Mouse (Mus musculus) forebrain, embryonic 12.5 days (tissue): ENCODE results near the gene Znrf2. TPM values are rescaled to one million over a fixed set of nuclear protein-coding genes. Genes with fewer than 3 reads are reported as not detected.

Experiments used
- ATAC-seq: fragments of 200-750 bp; cut with Nextera tagmentation; 2 replicates; pipeline ENCODE4 v1.8.0; 2017; ENCODE audit warnings: moderate TSS enrichment; ENCODE audit not compliant: low FRiP score
- H3K27ac ChIP-seq: fragments of 300-500 bp; sonication (generic); 2 replicates; pipeline ENCODE4 v1.5.1; 2016; ENCODE audit warnings: mild to moderate bottlenecking
- H3K27me3 ChIP-seq: fragments of 300-500 bp; sonication (generic); 2 replicates; pipeline ENCODE4 v1.6.1; 2016; ENCODE audit warnings: mild to moderate bottlenecking
- H3K36me3 ChIP-seq: fragments of 300-500 bp; sonication (generic); replicated peaks from 2 replicates; pipeline ENCODE4 v1.6.1; 2016; ENCODE audit warnings: mild to moderate bottlenecking
- H3K4me1 ChIP-seq: fragments of 300-500 bp; sonication (generic); 2 replicates; pipeline ENCODE4 v1.6.1; 2016
- H3K4me2 ChIP-seq: fragments of 300-500 bp; sonication (generic); 2 replicates; pipeline ENCODE4 v1.6.1; 2016; ENCODE audit warnings: mild to moderate bottlenecking, moderate library complexity
- H3K4me3 ChIP-seq: fragments of 300-500 bp; sonication (generic); replicated peaks from 2 replicates; pipeline ENCODE4 v1.5.1; 2016; ENCODE audit warnings: mild to moderate bottlenecking
- H3K9ac ChIP-seq: fragments of 300-500 bp; sonication (generic); 2 replicates; pipeline ENCODE4 v1.6.1; 2016; ENCODE audit warnings: mild to moderate bottlenecking
- H3K9me3 ChIP-seq: fragments of 300-500 bp; sonication (generic); 2 replicates; pipeline ENCODE4 v1.6.1; 2016
- WGBS: fragments of 180-500 bp; shearing (Covaris S2); methylation state at CpG from one replicate; pipeline ENCODE4 v1.1.7; 2016; 5-methylcytosine and 5-hydroxymethylcytosine counted together
- polyA plus RNA-seq: library from polyadenylated mRNA; unstranded; fragments of >200 nt; fragmentation: Nextera tagmentation; extraction: Ambion mirVana; gene quantifications from 2 replicates; pipeline ENCODE4 v1.2.1, GENCODE M21; 2016

Znrf2 gene
- polyA plus RNA-seq = 5.4 and 5.6 TPM in 2 replicates

- Histone ChIP-seq H3K27me3 (no peaks in the 10 kb centered on the region; the same call in 1 of the 2 replicates), H3K36me3 (no peaks in the 10 kb centered on the region), H3K4me1 (peaks cover 26% of the 10 kb centered on the region), H3K4me2 (peak within 1 kb of the TSS; percentile 68), H3K27ac (peak within 1 kb of the TSS; percentile 99), H3K4me3 (peak within 1 kb of the TSS; percentile 87), H3K9ac (peak within 1 kb of the TSS; percentile 90), H3K9me3 (no peaks in the 10 kb centered on the region)
- under 1% methylated on average over 69 of the region's 88 CpGs for WGBS
- ATAC-seq = peak; percentile 99
Measured at GRCm38 (mm10) chr6:54816388-54817065, at the start of gene Znrf2. Gene Znrf2, plus strand, starts transcription at chr6:54816916.

GRCm38 (mm10) chr6:54767746-54768145 is 49.0 kb upstream of the Znrf2 start:
- 67% methylated on average over 4 of the region's 4 CpGs for WGBS
- H3K4me2 ChIP-seq = no peak overlapping the region

GRCm38 (mm10) chr6:54770766-54771165 is 46.0 kb upstream of the Znrf2 start:
- WGBS = 78% methylated on average over 4 of the region's 4 CpGs
- Histone ChIP-seq H3K27ac (no peak overlapping the region), H3K9ac (no peak overlapping the region), H3K4me2 (no peak overlapping the region), H3K4me1 (no peaks in the 10 kb centered on the region), H3K9me3 (no peaks in the 10 kb centered on the region), H3K27me3 (no peaks in the 10 kb centered on the region), H3K36me3 (no peaks in the 10 kb centered on the region), H3K4me3 (no peak overlapping the region)
- no peak for ATAC-seq

More at GRCm38 (mm10) chr6:54767746-54768145, 49.0 kb upstream of the Znrf2 start:
- H3K9me3 ChIP-seq = no peaks in the 10 kb centered on the region
- H3K4me1 ChIP-seq = no peaks in the 10 kb centered on the region
- no peak for ATAC-seq
- no peak overlapping the region for H3K9ac ChIP-seq
- H3K36me3 ChIP-seq = no peaks in the 10 kb centered on the region
- H3K27me3 ChIP-seq = no peaks in the 10 kb centered on the region
- no peak overlapping the region for H3K4me3 ChIP-seq
- no peak overlapping the region for H3K27ac ChIP-seq

- Histone ChIP-seq H3K4me2 (no peak overlapping the region), H3K27me3 (no peaks in the 10 kb centered on the region), H3K4me1 (no peaks in the 10 kb centered on the region), H3K4me3 (no peak overlapping the region), H3K36me3 (no peaks in the 10 kb centered on the region), H3K27ac (no peak overlapping the region), H3K9ac (no peak overlapping the region), H3K9me3 (no peaks in the 10 kb centered on the region)
- 87% methylated on average over 8 of the region's 8 CpGs for WGBS
- ATAC-seq = no peak
Measured at GRCm38 (mm10) chr6:54771171-54771570, 45.5 kb upstream of the Znrf2 start.

- Histone ChIP-seq H3K27ac (no peak overlapping the region), H3K9ac (no peak overlapping the region), H3K4me1 (no peaks in the 10 kb centered on the region), H3K9me3 (no peaks in the 10 kb centered on the region), H3K4me3 (no peak overlapping the region), H3K27me3 (no peaks in the 10 kb centered on the region), H3K4me2 (no peak overlapping the region), H3K36me3 (no peaks in the 10 kb centered on the region)
- no peak for ATAC-seq
- WGBS = 95% methylated on average over 5 of the region's 5 CpGs
Measured at GRCm38 (mm10) chr6:54772078-54772477, 44.6 kb upstream of the Znrf2 start.

- Histone ChIP-seq H3K27me3 (no peaks in the 10 kb centered on the region), H3K4me1 (peaks cover 5% of the 10 kb centered on the region; the same call in 1 of the 2 replicates), H3K36me3 (no peaks in the 10 kb centered on the region), H3K9ac (no peak overlapping the region), H3K4me2 (no peak overlapping the region), H3K4me3 (no peak overlapping the region), H3K9me3 (no peaks in the 10 kb centered on the region), H3K27ac (no peak overlapping the region)
- no peak for ATAC-seq
Measured at GRCm38 (mm10) chr6:54775739-54776138, 41.0 kb upstream of the Znrf2 start.

GRCm38 (mm10) chr6:54777661-54778060 is 39.1 kb upstream of the Znrf2 start:
- no peak overlapping the region for H3K9ac ChIP-seq
- no peaks in the 10 kb centered on the region for H3K27me3 ChIP-seq
- no peak overlapping the region for H3K4me3 ChIP-seq
- H3K9me3 ChIP-seq = no peaks in the 10 kb centered on the region
- ATAC-seq = 0 out of 2 replicates have a peak, but pooled peaks have one; percentile 30
- H3K4me2 ChIP-seq = no peak overlapping the region
- peaks cover 13% of the 10 kb centered on the region for H3K4me1 ChIP-seq
- peak overlapping the region; percentile 78 for H3K27ac ChIP-seq
- no peaks in the 10 kb centered on the region for H3K36me3 ChIP-seq
- 35% methylated on average over 8 of the region's 8 CpGs for WGBS

GRCm38 (mm10) chr6:54779968-54780367 is 36.7 kb upstream of the Znrf2 start:
- 86% methylated on average over 5 of the region's 5 CpGs for WGBS
- no peak overlapping the region for H3K27ac ChIP-seq
- no peaks in the 10 kb centered on the region for H3K27me3 ChIP-seq
- no peak overlapping the region for H3K4me3 ChIP-seq
- no peak for ATAC-seq
- no peaks in the 10 kb centered on the region for H3K36me3 ChIP-seq
- no peak overlapping the region for H3K9ac ChIP-seq
- no peaks in the 10 kb centered on the region for H3K9me3 ChIP-seq
- peaks cover 15% of the 10 kb centered on the region for H3K4me1 ChIP-seq
- H3K4me2 ChIP-seq = no peak overlapping the region

- Histone ChIP-seq H3K27me3 (no peaks in the 10 kb centered on the region), H3K4me1 (peaks cover 20% of the 10 kb centered on the region), H3K9ac (no peak overlapping the region), H3K27ac (no peak overlapping the region), H3K9me3 (no peaks in the 10 kb centered on the region), H3K36me3 (no peaks in the 10 kb centered on the region), H3K4me2 (no peak overlapping the region), H3K4me3 (no peak overlapping the region)
- no peak for ATAC-seq
- 82% methylated on average over 5 of the region's 5 CpGs for WGBS
Measured at GRCm38 (mm10) chr6:54780569-54781304, 36.0 kb upstream of the Znrf2 start.

GRCm38 (mm10) chr6:54781881-54782280 is 34.8 kb upstream of the Znrf2 start:
- H3K4me3 ChIP-seq = no peak overlapping the region
- 42% methylated on average over 6 of the region's 6 CpGs for WGBS
- no peak overlapping the region for H3K9ac ChIP-seq
- no peaks in the 10 kb centered on the region for H3K36me3 ChIP-seq
- H3K27ac ChIP-seq = peak overlapping the region; percentile 53
- no peak; the same call in 1 of the 2 replicates for ATAC-seq
- no peaks in the 10 kb centered on the region for H3K27me3 ChIP-seq
- H3K4me2 ChIP-seq = no peak overlapping the region
- peaks cover 20% of the 10 kb centered on the region for H3K4me1 ChIP-seq
- no peaks in the 10 kb centered on the region for H3K9me3 ChIP-seq

GRCm38 (mm10) chr6:54785098-54785730 is 31.5 kb upstream of the Znrf2 start:
- ATAC-seq = peak; percentile 91
- 40% methylated on average over 5 of the region's 5 CpGs for WGBS
- Histone ChIP-seq H3K9ac (no peak overlapping the region), H3K27me3 (no peaks in the 10 kb centered on the region), H3K27ac (peak overlapping the region; percentile 69), H3K9me3 (no peaks in the 10 kb centered on the region), H3K36me3 (no peaks in the 10 kb centered on the region), H3K4me2 (no peak overlapping the region), H3K4me1 (peaks cover 15% of the 10 kb centered on the region), H3K4me3 (no peak overlapping the region)

GRCm38 (mm10) chr6:54786766-54787165 is 29.9 kb upstream of the Znrf2 start:
- H3K9me3 ChIP-seq = no peaks in the 10 kb centered on the region
- WGBS = 90% methylated on average over 5 of the region's 5 CpGs
- H3K36me3 ChIP-seq = no peaks in the 10 kb centered on the region
- H3K4me2 ChIP-seq = no peak overlapping the region
- no peak overlapping the region for H3K4me3 ChIP-seq
- H3K4me1 ChIP-seq = peaks cover 9% of the 10 kb centered on the region
- H3K27ac ChIP-seq = no peak overlapping the region
- no peaks in the 10 kb centered on the region for H3K27me3 ChIP-seq
- no peak for ATAC-seq
- H3K9ac ChIP-seq = no peak overlapping the region
